Mouse (Mus musculus) liver, adult 2 months (tissue): ENCODE measurements around the gene Clec16a.

ENCODE experiments used
- CTCF ChIP-seq: fragments of 200-500 bp; IDR thresholded peaks from 2 replicates; pipeline ENCODE4 v1.5.1; 2011; ENCODE audit warnings: low read depth, low read length, control low read depth
- POLR2A ChIP-seq: fragments of 200-500 bp; IDR thresholded peaks from 2 replicates; pipeline ENCODE4 v1.6.1; 2011; ENCODE audit warnings: low read length, control low read depth; ENCODE audit not compliant: insufficient read depth; ENCODE audit errors: extremely low read depth

DNA sequence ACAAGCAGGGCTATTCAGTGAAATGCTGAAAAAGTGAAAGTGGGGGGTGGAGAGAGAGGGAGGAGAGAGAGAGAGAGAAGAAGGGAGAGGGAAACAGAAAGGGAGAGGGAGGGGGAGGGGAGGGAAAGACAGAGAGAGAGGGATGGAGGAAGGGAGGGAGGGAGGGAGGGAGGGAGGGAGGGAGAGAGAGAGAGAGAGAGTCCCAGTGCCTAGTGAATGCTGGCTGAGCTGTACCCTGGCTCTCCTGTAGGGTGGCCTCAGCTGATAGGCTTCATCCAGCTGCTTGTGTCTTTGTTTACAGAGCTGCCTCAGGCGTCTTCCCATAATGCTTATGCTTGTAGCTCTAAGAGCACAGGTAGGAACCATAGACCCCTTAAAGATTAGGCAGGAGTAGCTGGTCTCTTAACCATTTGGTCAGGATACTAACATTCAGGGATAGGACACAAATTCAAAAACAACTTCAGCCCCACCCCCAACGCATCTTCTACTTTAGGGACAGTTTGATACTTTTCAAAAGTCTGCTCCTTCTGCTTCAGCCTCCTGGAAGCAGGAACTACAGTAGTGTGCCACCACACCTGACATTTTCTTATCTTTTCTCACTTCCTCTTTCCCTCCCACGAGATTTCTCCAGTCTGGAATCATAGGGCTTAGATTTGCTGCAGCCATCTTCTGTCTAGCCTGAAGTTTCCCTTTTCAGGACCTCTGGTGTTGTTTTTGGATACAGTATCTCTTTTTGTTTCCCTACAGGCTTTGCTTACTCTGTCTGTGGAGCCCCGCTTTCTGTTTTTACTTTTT is 225.6 kb downstream of the Clec16a start:
- TF ChIP-seq CTCF (no peak), POLR2A (no peak)
